Mouse (Mus musculus) midbrain, postnatal 0 days (tissue): ENCODE data around the gene Pdlim5. TPM values are rescaled to one million over a fixed set of nuclear protein-coding genes. Genes with fewer than 3 reads are reported as not detected.

ENCODE experiments used
- ATAC-seq: fragments of 200-750 bp; cut with Nextera tagmentation; 2 replicates; pipeline ENCODE4 v1.8.0; 2017; ENCODE audit warnings: moderate number of reproducible peaks, mild to moderate bottlenecking, moderate TSS enrichment, moderate library complexity; ENCODE audit not compliant: low FRiP score
- DNase-seq: peaks from one replicate; pipeline ENCODE4 v3.0.0-alpha.2; 2015; ENCODE audit warnings: low spot score
- H3K27ac ChIP-seq: fragments of 300-500 bp; sonication (generic); 2 replicates; pipeline ENCODE4 v1.5.1; 2014; ENCODE audit warnings: low read depth, mild to moderate bottlenecking, low read length, mixed read lengths
- H3K27me3 ChIP-seq: fragments of 300-500 bp; sonication (generic); 2 replicates; pipeline ENCODE4 v1.6.1; 2014; ENCODE audit warnings: low read length, control low read depth, mixed read lengths; ENCODE audit not compliant: insufficient read depth
- H3K36me3 ChIP-seq: fragments of 300-500 bp; sonication (generic); 2 replicates; pipeline ENCODE4 v1.6.1; 2014; ENCODE audit warnings: low read length, control low read depth, mixed read lengths; ENCODE audit not compliant: insufficient read depth
- H3K4me1 ChIP-seq: fragments of 300-500 bp; sonication (generic); 2 replicates; pipeline ENCODE4 v1.6.1; 2014; ENCODE audit warnings: mild to moderate bottlenecking, control low read depth, antibody characterized with exemption, low read length, mixed read lengths; ENCODE audit not compliant: insufficient read depth
- H3K4me2 ChIP-seq: fragments of 300-500 bp; sonication (generic); 2 replicates; pipeline ENCODE4 v1.6.1; 2014; ENCODE audit warnings: low read depth, mild to moderate bottlenecking, low read length, mixed read lengths; ENCODE audit not compliant: poor library complexity, severe bottlenecking
- H3K4me3 ChIP-seq: fragments of 300-500 bp; sonication (generic); 2 replicates; pipeline ENCODE4 v1.5.1; 2014; ENCODE audit warnings: low read depth, mild to moderate bottlenecking, low read length, moderate library complexity
- H3K9ac ChIP-seq: fragments of 300-500 bp; sonication (generic); replicated peaks from 2 replicates; pipeline ENCODE4 v1.6.1; 2014; ENCODE audit warnings: mild to moderate bottlenecking, low read length, moderate library complexity, mixed read lengths; ENCODE audit not compliant: poor library complexity, severe bottlenecking
- H3K9me3 ChIP-seq: fragments of 300-500 bp; sonication (generic); 2 replicates; pipeline ENCODE4 v1.6.1; 2016; ENCODE audit warnings: low read length, control low read depth
- CTCF ChIP-seq: IDR thresholded peaks from 2 replicates; pipeline ENCODE4 v1.5.1; 2016; ENCODE audit warnings: antibody characterized with exemption, mild to moderate bottlenecking
- WGBS: fragments of 180-500 bp; shearing (Covaris S2); extraction: QIAGEN DNeasy Blood & Tissue Kit; methylation state at CpG from one replicate; pipeline ENCODE4 v1.1.7; 2014; 5-methylcytosine and 5-hydroxymethylcytosine counted together
- polyA plus RNA-seq: library from polyadenylated mRNA; unstranded; fragments of >200 nt; fragmentation: Nextera tagmentation; extraction: Ambion mirVana; gene quantifications from 2 replicates; pipeline ENCODE4 v1.2.1, GENCODE M21; 2015
- total RNA-seq: library from RNA; depleted of rRNA; stranded (reverse); fragments of >200 nt; gene quantifications from 2 replicates; pipeline ENCODE4 v1.2.3, GENCODE M21; 2014; rRNA removed

Pdlim5 gene
- total RNA-seq (28.1 and 29.1 TPM in 2 replicates), polyA plus RNA-seq (12.6 and 13.7 TPM in 2 replicates)

DNA sequence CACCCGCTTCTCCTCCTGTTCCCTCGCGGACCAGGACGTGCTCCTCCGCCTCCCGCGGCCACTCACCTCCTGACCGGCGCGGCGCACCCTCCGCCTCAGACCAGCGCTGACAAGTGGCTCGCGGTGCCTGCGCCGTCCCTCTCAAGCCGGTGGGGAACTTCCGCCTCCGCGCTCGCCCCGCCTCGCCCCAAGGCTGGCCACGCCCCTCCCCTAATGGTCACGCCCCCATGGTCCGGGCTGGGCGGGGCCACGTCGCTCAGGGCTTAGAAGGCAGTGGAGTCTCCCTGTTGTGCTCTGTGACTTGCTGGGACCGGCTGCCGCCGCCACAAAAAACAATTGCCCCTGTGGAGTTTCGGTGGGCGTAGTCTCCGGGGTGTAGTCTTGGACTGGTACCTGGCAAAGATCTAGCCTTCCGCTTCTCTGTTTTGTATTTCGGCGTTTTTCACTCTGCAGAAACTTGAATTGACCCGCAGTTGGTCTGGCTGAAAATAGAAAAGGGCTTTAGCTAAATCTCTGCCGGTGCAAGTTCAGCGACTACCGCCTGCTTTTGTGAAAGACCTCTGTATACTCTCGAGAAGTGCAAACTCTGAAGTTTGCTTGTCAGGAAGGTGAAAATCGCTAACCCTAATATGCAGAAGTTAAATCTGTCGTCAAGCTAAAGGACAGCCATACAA lies at the start of gene Pdlim5:
Gene Pdlim5 (minus strand): TSS at position 177 of the 674 bp plus-strand sequence.
- peak within 1 kb of the TSS; percentile 80 for H3K4me3 ChIP-seq
- no peaks in the 10 kb centered on the region for H3K36me3 ChIP-seq
- WGBS = under 1% methylated on average over 40 of the region's 46 CpGs
- peak within 1 kb of the TSS; percentile 85 for H3K4me2 ChIP-seq
- H3K9ac ChIP-seq = peak within 1 kb of the TSS; percentile 60
- ATAC-seq (peak; percentile 96), DNase-seq (peak; percentile 87)
- H3K9me3 ChIP-seq = no peaks in the 10 kb centered on the region
- no peaks in the 10 kb centered on the region for H3K27me3 ChIP-seq
- peak within 1 kb of the TSS; percentile 67 for H3K27ac ChIP-seq
- no peak for TF ChIP-seq CTCF
- H3K4me1 ChIP-seq = no peaks in the 10 kb centered on the region

DNA sequence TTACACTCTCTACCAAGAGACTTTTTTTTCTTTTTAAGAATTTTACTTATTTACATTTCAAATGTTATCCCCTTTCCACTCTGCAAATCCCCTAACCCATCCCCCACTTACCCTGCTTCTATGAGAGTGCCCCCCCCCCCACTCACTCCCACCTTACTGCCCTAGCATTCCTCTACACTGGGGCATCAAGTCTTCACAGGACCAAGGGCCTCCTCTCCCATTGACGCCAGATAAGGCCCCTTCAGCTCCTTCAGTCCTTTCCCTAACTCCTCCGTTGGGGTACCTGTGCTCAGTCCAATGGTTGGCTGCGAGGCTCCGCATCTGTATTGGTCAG lies 48.2 kb upstream of the Pdlim5 start:
- H3K27ac ChIP-seq = no peak overlapping the region
- H3K9ac ChIP-seq = no peak overlapping the region
- H3K4me1 ChIP-seq = 0 out of 2 replicates have a peak, but pooled peaks cover 3% of the 10 kb centered on the region
- no peak overlapping the region for H3K4me3 ChIP-seq
- WGBS = 33% methylated on average over 4 of the region's 4 CpGs
- TF ChIP-seq CTCF = no peak
- no peaks in the 10 kb centered on the region for H3K36me3 ChIP-seq
- H3K27me3 ChIP-seq = no peaks in the 10 kb centered on the region
- H3K9me3 ChIP-seq = no peaks in the 10 kb centered on the region
- ATAC-seq = 0 out of 2 replicates have a peak, but pooled peaks have one; percentile 16
- no peak for DNase-seq
- 0 out of 2 replicates have a peak overlapping the region, but pooled peaks have one; percentile 15 for H3K4me2 ChIP-seq

DNA sequence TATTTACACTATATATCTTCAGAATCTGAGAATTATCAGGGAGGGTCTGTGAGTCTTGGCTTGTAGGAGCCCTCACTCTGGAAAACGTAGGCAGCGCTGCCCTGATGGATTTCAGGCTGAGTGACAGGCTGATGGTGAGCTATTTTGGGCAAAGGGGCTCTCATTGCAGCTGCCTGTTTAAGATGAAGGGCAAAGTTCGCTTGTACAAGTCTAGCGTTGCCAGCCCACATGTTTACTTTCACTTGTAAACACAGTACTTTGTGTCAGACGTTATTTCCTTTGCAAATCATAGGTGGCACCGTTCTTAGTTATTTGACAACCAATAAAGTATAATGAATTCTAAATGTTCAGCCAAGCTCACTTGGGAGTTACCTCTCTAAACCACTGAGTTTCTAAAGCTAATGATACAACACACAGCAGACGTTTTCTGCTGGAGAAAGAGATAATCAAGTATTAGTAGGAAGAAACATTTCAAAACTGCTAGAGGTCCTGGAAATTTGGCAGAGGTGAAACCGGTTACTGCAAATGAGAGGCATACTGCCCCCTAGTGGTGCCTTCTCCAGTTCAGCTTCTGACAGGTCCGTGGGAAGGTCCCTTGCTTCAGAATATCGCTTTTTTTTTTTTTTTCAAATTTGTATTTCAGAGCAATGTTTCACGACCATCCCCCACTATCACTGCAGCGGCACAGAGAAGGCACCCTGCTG lies 47.7 kb upstream of the Pdlim5 start:
- ATAC-seq = peak; percentile 34; the same call in 1 of the 2 replicates
- 0 out of 2 replicates have a peak overlapping the region, but pooled peaks have one; percentile 15 for H3K4me2 ChIP-seq

GRCm38 (mm10) chr3:142442161-142442560 lies 46.7 kb upstream of the Pdlim5 start:
- no peak overlapping the region for H3K9ac ChIP-seq
- H3K27me3 ChIP-seq = no peaks in the 10 kb centered on the region
- no peak overlapping the region for H3K4me2 ChIP-seq
- H3K4me1 ChIP-seq = peaks cover 3% of the 10 kb centered on the region; the same call in 1 of the 2 replicates
- 93% methylated on average over 7 of the region's 7 CpGs for WGBS
- H3K27ac ChIP-seq = no peak overlapping the region
- ATAC-seq (no peak), DNase-seq (no peak)
- no peaks in the 10 kb centered on the region for H3K36me3 ChIP-seq
- H3K4me3 ChIP-seq = no peak overlapping the region
- no peak for TF ChIP-seq CTCF
- no peaks in the 10 kb centered on the region for H3K9me3 ChIP-seq

More for the DNA sequence above, 47.7 kb upstream of the Pdlim5 start:
- 15% methylated on average over 12 of the region's 12 CpGs for WGBS
- no peaks in the 10 kb centered on the region for H3K27me3 ChIP-seq
- no peaks in the 10 kb centered on the region for H3K9me3 ChIP-seq
- no peak overlapping the region for H3K9ac ChIP-seq
- peak; percentile 93 for DNase-seq
- peak; percentile 80 for TF ChIP-seq CTCF
- no peak overlapping the region for H3K27ac ChIP-seq
- no peak overlapping the region for H3K4me3 ChIP-seq
- no peaks in the 10 kb centered on the region for H3K36me3 ChIP-seq
- H3K4me1 ChIP-seq = 0 out of 2 replicates have a peak, but pooled peaks cover 3% of the 10 kb centered on the region

DNA sequence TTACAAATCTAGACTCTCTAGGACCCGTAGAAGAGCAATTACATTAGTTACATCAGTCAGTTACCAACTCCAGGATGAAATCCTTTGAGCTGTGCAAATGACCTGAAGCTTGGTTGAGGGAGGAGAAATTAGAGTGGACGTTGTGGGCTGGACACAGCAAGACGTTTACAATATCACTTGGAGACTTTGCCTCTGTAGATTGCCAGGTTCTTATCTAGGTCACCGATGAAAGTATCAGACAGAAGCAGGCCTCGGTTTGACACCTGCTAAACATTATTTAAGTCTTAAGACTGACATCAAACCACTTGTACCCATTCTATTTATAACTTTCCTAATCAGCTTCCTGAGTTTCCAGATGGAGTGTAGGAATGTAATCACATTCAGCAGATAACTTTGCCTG lies 45.6 kb upstream of the Pdlim5 start:
- no peaks in the 10 kb centered on the region for H3K9me3 ChIP-seq
- ATAC-seq = no peak
- H3K36me3 ChIP-seq = no peaks in the 10 kb centered on the region
- no peak for TF ChIP-seq CTCF
- H3K4me2 ChIP-seq = no peak overlapping the region
- peaks cover 3% of the 10 kb centered on the region; the same call in 1 of the 2 replicates for H3K4me1 ChIP-seq
- no peak overlapping the region for H3K27ac ChIP-seq
- no peak overlapping the region for H3K9ac ChIP-seq
- 77% methylated on average over 5 of the region's 5 CpGs for WGBS
- no peak overlapping the region for H3K4me3 ChIP-seq
- no peak for DNase-seq
- H3K27me3 ChIP-seq = no peaks in the 10 kb centered on the region

GRCm38 (mm10) chr3:142440191-142440590 lies 44.7 kb upstream of the Pdlim5 start:
- Histone ChIP-seq H3K4me3 (no peak overlapping the region), H3K9ac (no peak overlapping the region), H3K4me1 (peaks cover 3% of the 10 kb centered on the region; the same call in 1 of the 2 replicates), H3K27ac (no peak overlapping the region), H3K4me2 (no peak overlapping the region), H3K36me3 (no peaks in the 10 kb centered on the region), H3K27me3 (no peaks in the 10 kb centered on the region), H3K9me3 (no peaks in the 10 kb centered on the region)
- ATAC-seq (no peak), DNase-seq (no peak)
- no peak for TF ChIP-seq CTCF
- WGBS = 65% methylated on average over 4 of the region's 4 CpGs
